ENCODE assay signal across 20 mouse cellular contexts in the genomic region with DNA sequence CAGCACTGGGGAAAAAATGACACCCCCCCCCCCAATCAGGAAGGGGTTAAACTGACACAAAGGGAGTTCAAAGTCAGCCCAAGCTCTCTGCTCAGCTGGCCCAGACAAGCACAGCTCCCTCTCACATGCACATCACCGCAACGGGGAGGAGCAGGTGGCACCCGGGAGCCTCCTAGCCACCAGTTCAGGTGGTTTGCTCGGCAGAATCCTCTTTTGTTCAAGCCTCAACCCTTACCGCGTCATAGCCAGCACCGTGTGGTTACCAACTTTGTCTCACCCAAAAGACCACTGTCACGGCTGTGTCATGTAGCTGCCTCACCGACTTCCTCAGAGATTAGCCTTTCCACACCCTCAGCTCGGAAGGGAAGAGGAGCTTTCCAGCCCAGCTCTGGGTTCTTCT. TPM values are rescaled to one million over a fixed set of nuclear protein-coding genes. Genes with fewer than 3 reads are reported as not detected.
DNase-seq lines count a peak whose midpoint lies in the region; ATAC-seq and TF ChIP-seq lines count a peak whose summit lies in the region.
"Had no signal": no experiment of that assay in that cellular context is flagged by ENCODE, and none has a peak within 500 bp of the region (broad histone marks: within the 10 kb centered on the region; RNA-seq: fewer than 3 reads in every experiment).

No protein-coding gene starts in this region.

- H3K27ac ChIP-seq in MEL (ENCODE audit: control insufficient read depth, low read depth, low read length): no peak overlapping the region
- no peak overlapping the region for H3K27ac ChIP-seq in hindbrain, embryonic 11.5 days (ENCODE audit: low read depth, low read length)
- H3K27ac ChIP-seq: embryonic facial prominence, embryonic 13.5 days; forebrain, embryonic 10.5 days; heart, embryonic 15.5 days; hindbrain, embryonic 15.5 days; liver, embryonic 12.5 days; stomach, postnatal 0 days had no signal

- H3K79me2 ChIP-seq in MEL (ENCODE audit: control insufficient read depth, insufficient read depth, low read length, poor library complexity): no peaks in the 10 kb centered on the region

- ATAC-seq in CD4-positive, CD25-positive, alpha-beta regulatory T cell, adult 4 months: peak; percentile 6
- no peak for ATAC-seq in hindbrain, embryonic 11.5 days (ENCODE audit: low FRiP score)
- ATAC-seq: liver, embryonic 12.5 days had no signal

- no peak overlapping the region for H3K4me3 ChIP-seq in MEL (ENCODE audit: control insufficient read depth in 1 of 2, insufficient read depth in 1 of 2, low read depth in 2 of 2, low read length in 2 of 2)
- H3K4me3 ChIP-seq in megakaryocyte, embryonic 14.5 days (replicated peaks): peak overlapping the region; percentile 86
- H3K4me3 ChIP-seq in hindbrain, embryonic 11.5 days (ENCODE audit: low read depth, low read length): no peak overlapping the region
- H3K4me3 ChIP-seq: embryonic facial prominence, embryonic 13.5 days; forebrain, embryonic 10.5 days; heart, embryonic 15.5 days; hindbrain, embryonic 15.5 days; liver, embryonic 12.5 days had no signal

- peaks cover 7 to 35% of the 10 kb centered on the region in 2 experiments for H3K36me3 ChIP-seq in MEL (ENCODE audit: control insufficient read depth in 1 of 2, insufficient read depth in 2 of 2, low read length in 2 of 2)
- peaks cover 58% of the 10 kb centered on the region for H3K36me3 ChIP-seq in megakaryocyte, embryonic 14.5 days (replicated peaks; ENCODE audit: low read length)
- no peaks in the 10 kb centered on the region for H3K36me3 ChIP-seq in hindbrain, embryonic 11.5 days (ENCODE audit: control insufficient read depth, insufficient read depth, low read length)

- 72% methylated on average over 10 of the region's 10 CpGs for WGBS in hindbrain, embryonic 11.5 days

- TF ChIP-seq RAD21 in MEL (IDR thresholded peaks at IDR 0.05; ENCODE audit: low read depth, low read length): no peak

- TF ChIP-seq EP300 in MEL (IDR thresholded peaks at IDR 0.05; ENCODE audit: low read depth in 1 of 2, low read length in 2 of 2): no peak

- no peak overlapping the region for H3K4me2 ChIP-seq in hindbrain, embryonic 11.5 days (replicated peaks; ENCODE audit: low read depth, low read length)
- H3K4me2 ChIP-seq: embryonic facial prominence, embryonic 13.5 days; heart, embryonic 15.5 days; hindbrain, embryonic 15.5 days; liver, embryonic 12.5 days; midbrain, embryonic 11.5 days had no signal

- no peaks in the 10 kb centered on the region for H3K27me3 ChIP-seq in MEL (ENCODE audit: control insufficient read depth in 1 of 2, insufficient read depth in 2 of 2, low read length in 2 of 2)
- no peaks in the 10 kb centered on the region for H3K27me3 ChIP-seq in megakaryocyte, embryonic 14.5 days (replicated peaks)
- H3K27me3 ChIP-seq in hindbrain, embryonic 11.5 days (ENCODE audit: control insufficient read depth, insufficient read depth, low read length): no peaks in the 10 kb centered on the region
- H3K27me3 ChIP-seq: embryonic facial prominence, embryonic 13.5 days; heart, embryonic 15.5 days; hindbrain, embryonic 15.5 days; liver, embryonic 12.5 days had no signal

- DNase-seq in MEL (ENCODE audit: low read depth, low spot score): peak; percentile 55
- peak; percentile 93 for DNase-seq in thymus, postnatal 0 days (ENCODE audit: low spot score)
- DNase-seq in kidney, postnatal 36 days: no peak
- no peak for DNase-seq in adrenal gland, postnatal 4 days (ENCODE audit: low spot score in 2 of 2)
- no peak for DNase-seq in cerebellum, adult 8-10 months
- no peak for DNase-seq in hindbrain, embryonic 11.5 days (ENCODE audit: low spot score)
- DNase-seq: cerebellum, postnatal 36 days; kidney, adult 18-20 months; kidney, postnatal 4 days; left cerebral cortex, postnatal 4 days; right cerebral cortex, adult 18-20 months had no signal

- no peak for TF ChIP-seq CTCF in MEL (IDR thresholded peaks at IDR 0.05 in 2 of 3, conservative IDR thresholded peaks at IDR 0.05 in 1 of 3; ENCODE audit: control insufficient read depth in 1 of 3, insufficient read depth in 1 of 3, low read depth in 2 of 3, low read length in 3 of 3, poor library complexity in 1 of 3, severe bottlenecking in 1 of 3)

- no peak; a peak in 1 of 4 replicates for TF ChIP-seq POLR2A in MEL (IDR thresholded peaks at IDR 0.05; ENCODE audit: control insufficient read depth in 1 of 2, insufficient read depth in 1 of 2, low read depth in 1 of 2, low read length in 2 of 2, poor library complexity in 1 of 2)

- H3K4me1 ChIP-seq in MEL (ENCODE audit: control insufficient read depth in 1 of 2, insufficient read depth in 2 of 2, low read length in 2 of 2): peaks cover 16 to 38% of the 10 kb centered on the region in 2 experiments
- peaks cover 87% of the 10 kb centered on the region for H3K4me1 ChIP-seq in megakaryocyte, embryonic 14.5 days
- no peaks in the 10 kb centered on the region for H3K4me1 ChIP-seq in hindbrain, embryonic 11.5 days (replicated peaks; ENCODE audit: control insufficient read depth, insufficient read depth, low read length)
- H3K4me1 ChIP-seq: embryonic facial prominence, embryonic 13.5 days; hindbrain, embryonic 15.5 days had no signal

- no peaks in the 10 kb centered on the region for H3K9me3 ChIP-seq in MEL (replicated peaks; ENCODE audit: insufficient read depth, low read length)
- no peaks in the 10 kb centered on the region for H3K9me3 ChIP-seq in megakaryocyte, embryonic 14.5 days
- no peaks in the 10 kb centered on the region for H3K9me3 ChIP-seq in hindbrain, embryonic 11.5 days (ENCODE audit: control insufficient read depth, low read length)
- H3K9me3 ChIP-seq: embryonic facial prominence, embryonic 13.5 days; forebrain, embryonic 10.5 days; heart, embryonic 15.5 days; hindbrain, embryonic 15.5 days; liver, embryonic 12.5 days had no signal

- no peak overlapping the region for H3K9ac ChIP-seq in MEL (ENCODE audit: control insufficient read depth, low read depth, low read length, poor library complexity, severe bottlenecking)
- no peak overlapping the region for H3K9ac ChIP-seq in hindbrain, embryonic 11.5 days (ENCODE audit: low read depth, low read length)
- H3K9ac ChIP-seq: embryonic facial prominence, embryonic 13.5 days; heart, embryonic 15.5 days; hindbrain, embryonic 15.5 days; liver, embryonic 12.5 days had no signal

TF ChIP-seq in MEL, 35 proteins besides CTCF, POLR2A, EP300 and RAD21:
- no peak for TF ChIP-seq ZNF384 (IDR thresholded peaks at IDR 0.05; ENCODE audit: low read depth, low read length)
- TF ChIP-seq JUND (IDR thresholded peaks at IDR 0.05; ENCODE audit: low read depth, low read length): no peak
- no peak for TF ChIP-seq MAZ (IDR thresholded peaks at IDR 0.05; ENCODE audit: low read depth, low read length)
- no peak for TF ChIP-seq ZKSCAN1 (IDR thresholded peaks at IDR 0.05; ENCODE audit: low read depth, low read length)
- no peak; the same call in 1 of the 2 replicates for TF ChIP-seq POLR2AphosphoS2 (IDR thresholded peaks at IDR 0.05; ENCODE audit: low read length)
- TF ChIP-seq ZC3H11A (IDR thresholded peaks at IDR 0.05; ENCODE audit: low read depth, low read length): no peak
- no peak for TF ChIP-seq ETS1 (IDR thresholded peaks at IDR 0.05; ENCODE audit: low read depth, low read length)

RNA-seq across cellular contexts. Expression of a gene that starts 15.2 kb away (rescaled TPM):
- 10 to 100 TPM; 93.6 to 98.8 TPM for polyA plus RNA-seq in CD4-positive, CD25-positive, alpha-beta regulatory T cell, adult 4 months (2017; shearing (Covaris generic))
- total RNA-seq in MEL (2012; rRNA removed): 30.0 and 35.3 TPM in 2 replicates
- 10 to 100 TPM in 1 of 2 experiments, not detected in 1; 43.1 TPM for polyA plus RNA-seq in MEL (2012; ENCODE audit: insufficient read depth in 1 of 2, insufficient read length in 2 of 2, low read depth in 1 of 2, low replicate concordance in 2 of 2, missing spikeins in 1 of 2)
- 10.5 and 20.5 TPM in 2 replicates for polyA plus RNA-seq in megakaryocyte, embryonic 14.5 days (2012; ENCODE audit: insufficient read depth, low replicate concordance)
- 35.5 and 39.5 TPM in 2 replicates for polyA plus RNA-seq in thymus, postnatal 0 days (2015; fragmentation: Nextera tagmentation; extraction: Ambion mirVana)
- 10 to 100 TPM; 58.4 to 69.9 TPM for total RNA-seq in adrenal gland, postnatal 4 days (2021)
- polyA plus RNA-seq in hindbrain, embryonic 11.5 days (2014; fragmentation: Nextera tagmentation; extraction: Ambion mirVana): 24.9 and 27.1 TPM in 2 replicates

RNA-seq across cellular contexts. Expression of a gene that starts 30.5 kb away (rescaled TPM):
- polyA plus RNA-seq in CD4-positive, CD25-positive, alpha-beta regulatory T cell, adult 4 months (2017; shearing (Covaris generic)): 100 to 1,000 TPM; 208 to 251 TPM
- 42.0 and 52.0 TPM in 2 replicates for total RNA-seq in MEL (2012; rRNA removed)
- polyA plus RNA-seq in MEL (2012; ENCODE audit: insufficient read depth in 1 of 2, insufficient read length in 2 of 2, low read depth in 1 of 2, low replicate concordance in 2 of 2, missing spikeins in 1 of 2): 10 to 100 TPM in 1 of 2 experiments, not detected in 1; 62.9 TPM
- polyA plus RNA-seq in megakaryocyte, embryonic 14.5 days (2012; ENCODE audit: insufficient read depth, low replicate concordance): 9.6 and 15.5 TPM in 2 replicates
- 120 and 121 TPM in 2 replicates for polyA plus RNA-seq in thymus, postnatal 0 days (2015; fragmentation: Nextera tagmentation; extraction: Ambion mirVana)
- total RNA-seq in adrenal gland, postnatal 4 days (2021): 100 to 1,000 TPM; 150 to 165 TPM
- 14.2 and 17.7 TPM in 2 replicates for polyA plus RNA-seq in hindbrain, embryonic 11.5 days (2014; fragmentation: Nextera tagmentation; extraction: Ambion mirVana)

RNA-seq across cellular contexts. Expression of a gene that starts 39.4 kb away (rescaled TPM):
- 10 to 100 TPM; 35.0 to 43.9 TPM for polyA plus RNA-seq in CD4-positive, CD25-positive, alpha-beta regulatory T cell, adult 4 months (2017; shearing (Covaris generic))
- total RNA-seq in MEL (2012; rRNA removed): 24.0 and 28.6 TPM in 2 replicates
- polyA plus RNA-seq in MEL (2012; ENCODE audit: insufficient read depth in 1 of 2, insufficient read length in 2 of 2, low read depth in 1 of 2, low replicate concordance in 2 of 2, missing spikeins in 1 of 2): 10 to 100 TPM in 1 of 2 experiments, not detected in 1; 59.9 TPM
- polyA plus RNA-seq in megakaryocyte, embryonic 14.5 days (2012; ENCODE audit: insufficient read depth, low replicate concordance): 44.0 and 58.2 TPM in 2 replicates
- polyA plus RNA-seq in thymus, postnatal 0 days (2015; fragmentation: Nextera tagmentation; extraction: Ambion mirVana): 20.1 and 20.9 TPM in 2 replicates
- 10 to 100 TPM; 29.1 to 34.6 TPM for total RNA-seq in adrenal gland, postnatal 4 days (2021)
- polyA plus RNA-seq in hindbrain, embryonic 11.5 days (2014; fragmentation: Nextera tagmentation; extraction: Ambion mirVana): 24.7 and 25.1 TPM in 2 replicates

RNA-seq across cellular contexts. Expression of a gene that starts 39.5 kb away (rescaled TPM):
- polyA plus RNA-seq in CD4-positive, CD25-positive, alpha-beta regulatory T cell, adult 4 months (2017; shearing (Covaris generic)): 10 to 100 TPM; 26.9 to 31.1 TPM
- total RNA-seq in MEL (2012; rRNA removed): 138 and 157 TPM in 2 replicates
- polyA plus RNA-seq in MEL (2012; ENCODE audit: insufficient read depth in 1 of 2, insufficient read length in 2 of 2, low read depth in 1 of 2, low replicate concordance in 2 of 2, missing spikeins in 1 of 2): 100 to 1,000 TPM; 106 to 199 TPM
- 13.8 and 37.9 TPM in 2 replicates for polyA plus RNA-seq in megakaryocyte, embryonic 14.5 days (2012; ENCODE audit: insufficient read depth, low replicate concordance)
- 81.2 and 85.3 TPM in 2 replicates for polyA plus RNA-seq in thymus, postnatal 0 days (2015; fragmentation: Nextera tagmentation; extraction: Ambion mirVana)
- 10 to 100 TPM; 72.9 to 77.3 TPM for total RNA-seq in adrenal gland, postnatal 4 days (2021)
- polyA plus RNA-seq in hindbrain, embryonic 11.5 days (2014; fragmentation: Nextera tagmentation; extraction: Ambion mirVana): 93.3 and 105 TPM in 2 replicates

Comparison
In these comparisons a context has a peak if more than half of its experiments do, and no peak if none do; other contexts are left out.
1. DNase-seq: peak in MEL (single experiment) and thymus, postnatal 0 days (single experiment); none in kidney, postnatal 36 days (0 of 2), adrenal gland, postnatal 4 days (0 of 2), cerebellum, adult 8-10 months (single experiment) and hindbrain, embryonic 11.5 days (single experiment).